Mouse (Mus musculus): ENCODE measurements at regions not wholly inside any gene's neighbourhood (a gene's known extent, or its start where the extent isn't known, plus 50 kb on each side); places are given as distances from the start of the nearest gene placed in this dataset.
A peak's percentile ranks its signal among the peaks of the same experiment; 100 is the strongest.

- DNase-seq: no peak
Measured at GRCm38 (mm10) chr17:48592457-48592856, 137.8 kb downstream of the Unc5cl start.

- no peak for DNase-seq
Measured at GRCm38 (mm10) chr17:48595418-48595963, 140.8 kb downstream of the Unc5cl start.

GRCm38 (mm10) chr17:48596406-48596805 lies 141.7 kb downstream of the Unc5cl start:
- DNase-seq: no peak

- DNase-seq: no peak
Measured at GRCm38 (mm10) chr17:48597301-48597700, 142.6 kb downstream of the Unc5cl start.

- DNase-seq: no peak
Measured at GRCm38 (mm10) chr17:48598471-48599141, 143.9 kb downstream of the Unc5cl start.

- no peak for DNase-seq
Measured at GRCm38 (mm10) chr17:48600176-48600575, 145.5 kb downstream of the Unc5cl start.

GRCm38 (mm10) chr17:48602554-48602953 lies 147.9 kb downstream of the Unc5cl start:
- peak; percentile 44 for DNase-seq

- no peak for DNase-seq
Measured at GRCm38 (mm10) chr17:48606767-48607166, 152.1 kb downstream of the Unc5cl start.

- DNase-seq: no peak
Measured at GRCm38 (mm10) chr17:48608315-48608714, 153.6 kb downstream of the Unc5cl start.

GRCm38 (mm10) chr17:48610107-48610506 lies 155.4 kb downstream of the Unc5cl start:
- DNase-seq: peak; percentile 17

GRCm38 (mm10) chr17:48610806-48611205 lies 156.1 kb downstream of the Unc5cl start:
- DNase-seq: no peak

GRCm38 (mm10) chr17:48613491-48613890 lies 158.8 kb downstream of the Unc5cl start:
- DNase-seq: no peak

- no peak for DNase-seq
Measured at GRCm38 (mm10) chr17:48615248-48615647, 160.5 kb downstream of the Unc5cl start.

GRCm38 (mm10) chr17:48616205-48616604 lies 161.5 kb downstream of the Unc5cl start:
- DNase-seq: no peak

- no peak for DNase-seq
Measured at GRCm38 (mm10) chr17:48620896-48621295, 166.2 kb downstream of the Unc5cl start.

GRCm38 (mm10) chr17:48621676-48622075 lies 167.0 kb downstream of the Unc5cl start:
- no peak for DNase-seq

- no peak for DNase-seq
Measured at GRCm38 (mm10) chr17:48624937-48625336, 170.2 kb downstream of the Unc5cl start.

GRCm38 (mm10) chr17:48625971-48626370 lies 171.3 kb downstream of the Unc5cl start:
- peak; percentile 19 for DNase-seq

- DNase-seq: no peak
Measured at GRCm38 (mm10) chr17:48639611-48640010, 184.9 kb downstream of the Unc5cl start.

GRCm38 (mm10) chr17:48643533-48644019 lies 188.9 kb downstream of the Unc5cl start:
- no peak for DNase-seq

GRCm38 (mm10) chr17:48645056-48645455 lies 190.4 kb downstream of the Unc5cl start:
- DNase-seq: no peak

- no peak for DNase-seq
Measured at GRCm38 (mm10) chr17:48646626-48647195, 192.0 kb downstream of the Unc5cl start.

- no peak for DNase-seq
Measured at GRCm38 (mm10) chr17:48647431-48647830, 192.7 kb downstream of the Unc5cl start.

- DNase-seq: no peak
Measured at GRCm38 (mm10) chr17:48650556-48650955, 195.9 kb downstream of the Unc5cl start.
